Mouse (Mus musculus) liver, embryonic 16.5 days (tissue): Measurements from ENCODE around the gene Adssl1. TPM values are rescaled to one million over a fixed set of nuclear protein-coding genes. Genes with fewer than 3 reads are reported as not detected.

Experiments
- ATAC-seq: fragments of 200-750 bp; cut with Nextera tagmentation; 2 replicates; pipeline ENCODE4 v1.8.0; 2017; ENCODE audit warnings: low read depth, mild to moderate bottlenecking, moderate number of reproducible peaks, moderate library complexity
- H3K27ac ChIP-seq: fragments of 300-500 bp; sonication (generic); 2 replicates; pipeline ENCODE4 v1.5.1; 2014; ENCODE audit warnings: mild to moderate bottlenecking, low read length
- H3K27me3 ChIP-seq: fragments of 300-500 bp; sonication (generic); 2 replicates; pipeline ENCODE4 v1.6.1; 2014; ENCODE audit warnings: low read depth, low read length, mixed read lengths; ENCODE audit not compliant: control insufficient read depth, insufficient read depth
- H3K36me3 ChIP-seq: fragments of 300-500 bp; sonication (generic); 2 replicates; pipeline ENCODE4 v1.6.1; 2014; ENCODE audit warnings: mild to moderate bottlenecking; ENCODE audit not compliant: control insufficient read depth, insufficient read depth
- H3K4me1 ChIP-seq: fragments of 300-500 bp; sonication (generic); 2 replicates; pipeline ENCODE4 v1.6.1; 2014; ENCODE audit warnings: low read depth, low read length, mixed read lengths; ENCODE audit not compliant: control insufficient read depth
- H3K4me2 ChIP-seq: fragments of 300-500 bp; sonication (generic); 2 replicates; pipeline ENCODE4 v1.6.1; 2014; ENCODE audit warnings: low read depth, low read length, mixed read lengths
- H3K4me3 ChIP-seq: fragments of 300-500 bp; sonication (generic); 2 replicates; pipeline ENCODE4 v1.5.1; 2014; ENCODE audit warnings: low read depth, mild to moderate bottlenecking, low read length
- H3K9ac ChIP-seq: fragments of 300-500 bp; sonication (generic); 2 replicates; pipeline ENCODE4 v1.6.1; 2014; ENCODE audit warnings: low read depth, low read length
- H3K9me3 ChIP-seq: fragments of 300-500 bp; sonication (generic); replicated peaks from 2 replicates; pipeline ENCODE4 v1.6.1; 2016; ENCODE audit warnings: low read length; ENCODE audit not compliant: control insufficient read depth
- WGBS: fragments of 180-500 bp; shearing (Covaris S2); extraction: QIAGEN DNeasy Blood & Tissue Kit; methylation state at CpG from one replicate; pipeline ENCODE4 v1.1.7; 2014; ENCODE audit not compliant: insufficient replicate concordance; 5-methylcytosine and 5-hydroxymethylcytosine counted together
- polyA plus RNA-seq: library from polyadenylated mRNA; unstranded; fragments of >200 nt; fragmentation: Nextera tagmentation; extraction: Ambion mirVana; gene quantifications from 2 replicates; pipeline ENCODE4 v1.2.1, GENCODE M21; 2015

The Adssl1 gene
- polyA plus RNA-seq, 1 experiment from 2014 or later: 14.0 TPM

DNA sequence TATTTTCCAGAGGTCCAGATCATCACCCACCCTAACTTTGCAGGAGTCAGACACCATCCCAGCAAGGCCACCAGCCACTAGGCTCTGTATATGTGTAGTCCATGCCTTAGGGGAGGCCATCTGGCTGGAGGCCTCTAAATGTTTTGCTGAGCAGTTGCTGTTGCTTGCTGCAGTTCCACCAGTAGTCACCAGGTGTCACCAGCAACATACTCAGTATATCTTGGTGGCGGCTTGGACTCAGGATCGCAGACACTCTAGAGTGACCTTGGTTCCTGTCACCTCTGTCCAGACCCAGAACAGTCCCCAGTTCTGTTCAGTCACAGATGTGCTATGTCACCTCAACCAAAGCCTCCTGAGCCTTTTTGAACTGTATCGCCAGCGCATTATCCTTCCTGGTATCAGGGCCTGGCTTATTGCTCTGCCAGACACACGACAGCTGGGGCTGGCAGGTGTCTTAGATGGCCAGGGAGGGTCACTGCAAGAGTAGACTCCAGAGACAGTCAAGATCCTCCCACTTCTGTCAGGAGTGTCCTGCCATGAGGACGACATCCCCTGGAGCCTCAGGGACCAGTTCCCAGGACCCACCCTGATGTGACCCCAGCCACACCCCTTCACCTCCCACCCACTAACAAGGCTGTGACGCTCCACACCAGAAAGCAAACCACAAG, 33.4 kb downstream of the Adssl1 start:
- H3K36me3 ChIP-seq: peaks cover 37% of the 10 kb centered on the region
- peaks cover 3% of the 10 kb centered on the region for H3K4me1 ChIP-seq
- no peak overlapping the region for H3K27ac ChIP-seq
- no peaks in the 10 kb centered on the region for H3K27me3 ChIP-seq
- H3K4me2 ChIP-seq: no peak overlapping the region
- 51% methylated on average over 7 of the region's 7 CpGs for WGBS
- no peak overlapping the region for H3K4me3 ChIP-seq
- ATAC-seq: peak; percentile 51
- no peak overlapping the region for H3K9ac ChIP-seq
- no peaks in the 10 kb centered on the region for H3K9me3 ChIP-seq

GRCm38 (mm10) chr12:112654076-112654475, 34.2 kb downstream of the Adssl1 start:
- H3K9me3 ChIP-seq: no peaks in the 10 kb centered on the region
- H3K4me1 ChIP-seq: peaks cover 3% of the 10 kb centered on the region
- no peaks in the 10 kb centered on the region for H3K27me3 ChIP-seq
- H3K36me3 ChIP-seq: peaks cover 38% of the 10 kb centered on the region
- no peak overlapping the region for H3K4me2 ChIP-seq
- no peak for ATAC-seq
- 86% methylated on average over 5 of the region's 5 CpGs for WGBS
- H3K4me3 ChIP-seq: no peak overlapping the region
- H3K9ac ChIP-seq: no peak overlapping the region
- H3K27ac ChIP-seq: no peak overlapping the region

DNA sequence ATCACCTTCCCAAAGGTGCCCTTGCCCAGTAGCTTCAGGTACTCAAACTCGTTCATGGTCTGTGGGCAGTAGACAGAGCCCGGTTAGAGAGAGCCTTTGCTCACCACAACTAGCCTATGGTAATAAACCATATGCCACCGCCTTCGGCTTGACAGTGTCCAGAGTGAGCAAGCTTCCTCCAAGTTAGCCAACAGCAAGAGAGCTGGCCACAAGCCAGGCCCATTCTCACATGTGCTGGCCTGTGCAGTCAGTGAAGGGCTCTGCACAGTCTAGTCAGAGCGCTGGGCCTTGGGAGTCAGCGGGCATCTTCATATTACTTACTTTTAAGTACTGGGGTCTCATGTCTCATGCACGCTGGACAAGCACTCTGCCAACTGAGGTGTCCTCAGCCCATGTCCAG, 38.8 kb downstream of the Adssl1 start:
- H3K36me3 ChIP-seq: peaks cover 34% of the 10 kb centered on the region
- no peaks in the 10 kb centered on the region for H3K27me3 ChIP-seq
- no peaks in the 10 kb centered on the region for H3K4me1 ChIP-seq
- H3K9me3 ChIP-seq: no peaks in the 10 kb centered on the region
- H3K27ac ChIP-seq: no peak overlapping the region
- H3K4me3 ChIP-seq: no peak overlapping the region
- H3K9ac ChIP-seq: no peak overlapping the region
- WGBS: 85% methylated on average over 7 of the region's 7 CpGs
- no peak for ATAC-seq
- H3K4me2 ChIP-seq: no peak overlapping the region

DNA sequence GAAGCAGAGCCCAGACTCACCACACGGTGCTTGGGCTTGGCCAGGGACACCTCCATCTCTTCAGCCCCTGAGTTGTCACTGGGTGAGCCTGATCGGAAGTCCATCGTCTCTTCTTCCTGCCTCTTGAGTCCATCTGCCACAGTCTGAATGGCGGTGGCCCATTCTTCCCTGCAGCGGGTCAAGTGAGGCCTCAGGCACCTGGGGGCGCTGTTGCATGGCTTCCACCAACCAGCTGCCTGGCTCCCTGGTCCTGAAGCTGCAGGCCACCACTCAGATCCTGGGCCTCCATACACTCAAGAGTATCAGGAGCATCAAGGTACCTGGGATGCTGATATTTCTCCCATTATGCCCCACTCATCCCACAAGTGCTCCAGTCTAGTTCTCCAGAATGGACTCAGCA, 39.3 kb downstream of the Adssl1 start:
- no peak for ATAC-seq
- H3K27ac ChIP-seq: no peak overlapping the region
- WGBS: 76% methylated on average over 6 of the region's 6 CpGs
- H3K27me3 ChIP-seq: no peaks in the 10 kb centered on the region
- no peaks in the 10 kb centered on the region for H3K9me3 ChIP-seq
- H3K9ac ChIP-seq: no peak overlapping the region
- H3K4me1 ChIP-seq: no peaks in the 10 kb centered on the region
- H3K4me3 ChIP-seq: no peak overlapping the region
- peaks cover 30% of the 10 kb centered on the region for H3K36me3 ChIP-seq
- no peak overlapping the region for H3K4me2 ChIP-seq

GRCm38 (mm10) chr12:112660576-112661326, 40.9 kb downstream of the Adssl1 start:
- peaks cover 26% of the 10 kb centered on the region for H3K36me3 ChIP-seq
- H3K4me2 ChIP-seq: no peak overlapping the region
- no peak overlapping the region for H3K27ac ChIP-seq
- no peak overlapping the region for H3K9ac ChIP-seq
- H3K4me1 ChIP-seq: no peaks in the 10 kb centered on the region
- no peaks in the 10 kb centered on the region for H3K9me3 ChIP-seq
- no peak overlapping the region for H3K4me3 ChIP-seq
- H3K27me3 ChIP-seq: no peaks in the 10 kb centered on the region
- ATAC-seq: 0 out of 2 replicates have a peak, but pooled peaks have one; percentile 5
- 65% methylated on average over 5 of the region's 5 CpGs for WGBS

DNA sequence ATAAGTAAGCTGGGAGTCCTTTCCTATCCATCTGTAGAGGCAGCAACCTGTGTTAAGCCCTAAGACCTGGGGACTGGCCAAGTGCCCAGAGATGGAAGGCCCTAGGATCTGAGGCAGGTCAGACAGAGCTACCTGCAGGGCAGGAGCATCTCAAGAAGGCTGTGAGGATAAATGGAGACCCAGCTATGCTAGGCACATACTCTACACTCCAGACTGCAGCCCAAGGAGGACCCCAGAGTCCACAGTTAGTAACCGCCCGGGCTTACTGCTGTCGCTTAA, 41.4 kb downstream of the Adssl1 start:
- H3K4me1 ChIP-seq: no peaks in the 10 kb centered on the region
- H3K9me3 ChIP-seq: no peaks in the 10 kb centered on the region
- H3K4me3 ChIP-seq: no peak overlapping the region
- H3K27ac ChIP-seq: no peak overlapping the region
- no peak for ATAC-seq
- WGBS: 85% methylated on average over 3 of the region's 3 CpGs
- no peak overlapping the region for H3K9ac ChIP-seq
- peaks cover 21% of the 10 kb centered on the region for H3K36me3 ChIP-seq
- no peaks in the 10 kb centered on the region for H3K27me3 ChIP-seq
- no peak overlapping the region for H3K4me2 ChIP-seq

DNA sequence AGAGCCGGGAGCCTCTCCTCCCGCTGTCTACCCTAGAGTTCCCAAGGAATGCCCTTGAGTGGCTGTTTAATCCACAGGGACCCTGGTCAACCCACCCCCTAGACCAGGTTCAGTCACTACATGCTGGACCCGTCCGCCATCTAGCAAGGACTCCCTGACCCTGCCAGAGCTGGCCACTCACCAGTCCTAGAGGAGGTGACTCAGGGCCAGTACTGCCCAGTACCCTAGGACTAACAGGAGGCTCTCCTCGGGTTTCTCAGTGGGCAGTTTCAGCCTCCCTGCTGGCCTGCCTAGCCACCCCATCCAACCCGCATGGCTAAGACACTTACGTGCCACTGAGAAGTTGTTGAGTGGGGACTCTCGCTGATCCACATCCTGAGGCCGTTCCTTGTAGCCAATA, 42.0 kb downstream of the Adssl1 start:
- Histone ChIP-seq H3K9ac (no peak overlapping the region), H3K4me1 (no peaks in the 10 kb centered on the region), H3K36me3 (peaks cover 17% of the 10 kb centered on the region), H3K9me3 (no peaks in the 10 kb centered on the region), H3K27ac (no peak overlapping the region), H3K4me3 (no peak overlapping the region), H3K27me3 (no peaks in the 10 kb centered on the region), H3K4me2 (no peak overlapping the region)
- 76% methylated on average over 9 of the region's 9 CpGs for WGBS
- no peak for ATAC-seq

GRCm38 (mm10) chr12:112663303-112663702, 43.5 kb downstream of the Adssl1 start:
- Histone ChIP-seq H3K27me3 (no peaks in the 10 kb centered on the region), H3K4me3 (no peak overlapping the region), H3K9ac (no peak overlapping the region), H3K4me2 (no peak overlapping the region), H3K9me3 (no peaks in the 10 kb centered on the region), H3K27ac (no peak overlapping the region), H3K36me3 (peaks cover 13% of the 10 kb centered on the region), H3K4me1 (no peaks in the 10 kb centered on the region)
- no peak for ATAC-seq
- 83% methylated on average over 11 of the region's 11 CpGs for WGBS

DNA sequence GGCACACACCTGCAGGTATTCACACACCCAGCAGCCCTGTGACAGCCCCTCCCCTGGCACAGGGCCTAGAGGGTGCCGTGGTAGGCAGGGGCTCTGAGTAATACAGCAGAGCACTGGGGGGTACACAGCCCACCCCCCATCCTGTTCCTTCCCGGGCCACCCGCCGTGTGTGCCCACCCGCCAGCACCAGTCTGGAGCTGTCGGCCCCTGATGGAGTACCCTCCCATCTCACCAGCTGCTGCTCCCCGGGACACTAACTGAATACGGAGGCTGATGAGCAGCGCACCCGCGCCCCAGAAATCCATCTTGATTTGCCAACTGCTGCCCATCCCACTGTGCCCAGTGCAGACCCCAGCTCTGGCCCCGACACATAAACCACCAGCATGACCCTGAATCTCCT, 43.9 kb downstream of the Adssl1 start:
- ATAC-seq: no peak
- 86% methylated on average over 12 of the region's 12 CpGs for WGBS
- Histone ChIP-seq H3K4me2 (no peak overlapping the region), H3K9ac (no peak overlapping the region), H3K27me3 (no peaks in the 10 kb centered on the region), H3K27ac (no peak overlapping the region), H3K4me3 (no peak overlapping the region), H3K36me3 (peaks cover 10% of the 10 kb centered on the region), H3K4me1 (no peaks in the 10 kb centered on the region; the same call in 1 of the 2 replicates), H3K9me3 (no peaks in the 10 kb centered on the region)
